Mouse (Mus musculus) cerebellum, adult 2 months (tissue): ENCODE results near the gene Cacna1a. TPM values are rescaled to one million over a fixed set of nuclear protein-coding genes. Genes with fewer than 3 reads are reported as not detected.
A peak's percentile ranks its signal among the peaks of the same experiment; 100 is the strongest.

Experiments
- DNase-seq, 2 experiments: peaks; one replicate each; pipeline ENCODE4 v3.0.0; 2021
- H3K27ac ChIP-seq: fragments of 200-500 bp; 2 replicates; pipeline ENCODE4 v1.5.1; 2012; ENCODE audit warnings: low read length, control low read depth, inconsistent platforms; ENCODE audit not compliant: insufficient read depth
- H3K27me3 ChIP-seq: fragments of 200-500 bp; 2 replicates; pipeline ENCODE4 v1.6.1; 2012; ENCODE audit warnings: inconsistent platforms, mild to moderate bottlenecking, low read length, moderate library complexity; ENCODE audit not compliant: control insufficient read depth, insufficient read depth
- H3K4me1 ChIP-seq: fragments of 200-500 bp; 2 replicates; pipeline ENCODE4 v1.6.1; 2011; ENCODE audit warnings: low read length; ENCODE audit not compliant: control insufficient read depth, insufficient read depth
- H3K4me3 ChIP-seq: fragments of 200-500 bp; replicated peaks from 2 replicates; pipeline ENCODE3; 2011; ENCODE audit warnings: mild to moderate bottlenecking, low read depth, low read length, control low read depth; ENCODE audit not compliant: insufficient read depth
- CTCF ChIP-seq: fragments of 200-500 bp; IDR thresholded peaks from 2 replicates; pipeline ENCODE4 v1.5.1; 2011; ENCODE audit warnings: low read depth, mild to moderate bottlenecking, control low read depth, low read length, moderate library complexity, borderline replicate concordance; ENCODE audit not compliant: insufficient read depth
- POLR2A ChIP-seq: fragments of 200-500 bp; IDR thresholded peaks from 2 replicates; pipeline ENCODE4 v1.6.1; 2011; ENCODE audit warnings: low read length, control low read depth, borderline replicate concordance; ENCODE audit not compliant: insufficient read depth
- WGBS: fragments of 180-500 bp; shearing (Covaris S2); methylation state at CpG from one replicate; pipeline ENCODE4 v1.1.7; 2018; 5-methylcytosine and 5-hydroxymethylcytosine counted together
- polyA plus RNA-seq: library from polyadenylated mRNA; depleted of rRNA; stranded (reverse); fragments of >200 nt; gene quantifications from 2 replicates; pipeline ENCODE4 v1.2.3, GENCODE M21; 2012

Gene Cacna1a
- polyA plus RNA-seq, 1 experiment = 220 TPM

DNA sequence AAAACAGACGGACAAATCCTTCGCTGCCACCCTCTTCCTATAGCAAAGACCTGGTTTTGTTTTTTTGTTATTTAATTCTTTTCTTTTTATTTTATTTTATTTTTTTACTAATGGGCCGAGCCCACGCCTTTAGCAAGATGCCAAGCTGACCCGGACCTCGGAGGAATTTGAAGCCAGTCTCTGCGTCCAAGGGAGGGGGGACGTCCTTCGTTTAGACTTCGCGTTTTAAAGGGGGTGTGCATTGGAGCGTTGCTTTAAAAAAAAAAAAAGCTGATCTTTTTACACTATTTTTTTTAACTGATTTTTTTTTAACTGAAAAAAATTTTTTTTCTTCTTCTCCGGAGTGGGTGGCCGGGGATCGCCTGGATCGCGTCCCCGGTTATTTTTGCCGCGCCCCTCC is 26.7 kb downstream of the Cacna1a start:
- Histone ChIP-seq H3K4me3 (peak overlapping the region; percentile 64), H3K4me1 (peaks cover 17% of the 10 kb centered on the region; the same call in 1 of the 2 replicates), H3K27ac (peak overlapping the region; percentile 82; the same call in 1 of the 2 replicates), H3K27me3 (no peaks in the 10 kb centered on the region)
- no peak for DNase-seq
- TF ChIP-seq CTCF (no peak), POLR2A (no peak)
- WGBS = under 1% methylated on average over 20 of the region's 20 CpGs

DNA sequence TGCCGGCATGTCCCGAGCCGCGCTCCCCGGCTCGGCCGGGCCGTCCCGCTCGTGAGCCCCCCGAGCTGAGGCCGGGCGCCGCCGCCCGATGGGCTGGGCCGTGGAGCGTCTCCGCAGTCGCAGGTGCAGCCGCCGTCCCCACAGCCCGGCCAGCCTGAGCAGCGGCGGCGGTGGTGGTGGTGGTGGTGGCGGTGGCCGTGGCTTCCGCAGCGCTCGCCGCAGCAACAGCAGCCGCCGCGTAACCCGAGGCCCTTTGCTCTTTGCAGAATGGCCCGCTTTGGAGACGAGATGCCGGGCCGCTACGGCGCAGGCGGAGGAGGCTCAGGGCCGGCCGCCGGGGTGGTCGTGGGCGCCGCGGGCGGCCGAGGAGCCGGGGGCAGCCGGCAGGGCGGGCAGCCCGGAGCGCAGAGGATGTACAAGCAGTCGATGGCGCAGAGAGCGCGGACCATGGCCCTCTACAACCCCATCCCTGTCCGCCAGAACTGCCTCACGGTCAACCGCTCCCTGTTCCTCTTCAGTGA is 27.2 kb downstream of the Cacna1a start:
- TF ChIP-seq CTCF = no peak
- no peak for TF ChIP-seq POLR2A
- peak overlapping the region; percentile 80 for H3K27ac ChIP-seq
- DNase-seq = peak; percentile 69 to 80
- H3K27me3 ChIP-seq = no peaks in the 10 kb centered on the region
- WGBS = under 1% methylated on average over 57 of the region's 64 CpGs
- peaks cover 23% of the 10 kb centered on the region for H3K4me1 ChIP-seq
- peak overlapping the region; percentile 64 for H3K4me3 ChIP-seq

DNA sequence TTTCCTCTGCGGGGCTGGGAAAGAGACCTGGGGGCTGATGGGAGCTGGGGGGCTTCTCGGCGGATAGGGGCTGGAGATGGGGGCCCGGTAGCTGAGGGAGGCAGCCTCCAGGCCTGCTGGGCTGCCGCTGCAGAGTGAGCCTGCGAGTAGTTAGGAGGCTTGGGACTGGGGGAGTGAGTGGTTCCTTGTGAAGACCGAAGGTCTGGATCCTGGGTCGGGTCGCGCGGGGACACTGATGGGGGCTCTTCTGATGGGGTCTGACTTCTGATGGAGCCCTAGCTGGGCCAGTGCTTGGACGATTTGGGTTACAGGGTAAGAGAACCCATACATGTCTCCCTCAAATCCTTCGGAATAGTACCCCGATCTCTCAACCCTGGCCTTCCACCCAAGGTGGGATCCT is 27.8 kb downstream of the Cacna1a start:
- TF ChIP-seq POLR2A (no peak), CTCF (no peak)
- no peaks in the 10 kb centered on the region for H3K27me3 ChIP-seq
- peaks cover 24% of the 10 kb centered on the region for H3K4me1 ChIP-seq
- 6% methylated on average over 14 of the region's 14 CpGs for WGBS
- peak; percentile 50 to 65 for DNase-seq
- peak overlapping the region; percentile 80 for H3K27ac ChIP-seq
- H3K4me3 ChIP-seq = peak overlapping the region; percentile 64

DNA sequence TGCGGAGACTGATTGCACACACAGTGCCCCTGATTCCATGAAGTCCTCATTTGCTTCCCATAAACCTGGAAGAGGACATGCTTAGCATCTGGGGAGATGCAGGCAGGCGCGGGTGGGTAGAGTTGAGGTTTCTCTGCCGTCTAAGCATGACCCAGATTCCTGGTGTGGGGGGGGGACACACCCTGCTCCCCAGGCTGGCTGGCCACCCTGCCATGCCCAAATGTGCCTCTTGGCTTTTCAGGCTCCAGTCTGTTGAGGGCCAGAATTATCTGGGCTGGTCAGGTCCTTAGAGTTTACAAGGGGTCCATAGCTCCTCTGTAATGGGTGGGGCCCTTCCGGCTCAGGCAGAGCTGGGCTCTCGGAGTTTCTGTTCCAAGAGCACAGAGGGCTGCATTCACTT is 28.7 kb downstream of the Cacna1a start:
- peak; percentile 69 to 74 for DNase-seq
- peak overlapping the region; percentile 80 for H3K27ac ChIP-seq
- peak overlapping the region; percentile 64 for H3K4me3 ChIP-seq
- H3K4me1 ChIP-seq = peaks cover 29% of the 10 kb centered on the region
- TF ChIP-seq CTCF (peak; percentile 8; the same call in 1 of the 2 replicates), POLR2A (peak; percentile 17; the same call in 1 of the 2 replicates)
- H3K27me3 ChIP-seq = no peaks in the 10 kb centered on the region
- WGBS = 7% methylated on average over 6 of the region's 6 CpGs

DNA sequence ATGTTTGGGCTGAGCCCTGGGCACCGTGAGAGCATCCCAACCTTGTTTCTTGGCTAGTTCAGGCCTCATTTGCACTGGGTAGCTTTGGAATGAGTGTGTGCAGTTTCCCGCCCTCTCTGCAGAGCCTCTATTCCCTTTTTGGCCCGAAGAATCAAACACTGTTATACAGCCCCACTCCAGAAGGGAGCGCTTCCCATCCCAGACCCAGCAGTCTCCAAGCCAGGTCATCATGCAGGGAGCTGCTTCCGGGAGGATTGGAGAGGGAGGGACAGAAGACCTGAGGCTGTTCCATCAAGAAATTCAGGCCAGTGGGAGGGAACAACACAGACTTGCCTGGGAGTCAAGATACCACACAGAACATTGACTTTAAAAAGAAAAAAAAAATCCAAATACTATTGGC is 29.6 kb downstream of the Cacna1a start:
- peak; percentile 82 to 91 for DNase-seq
- 3% methylated on average over 5 of the region's 5 CpGs for WGBS
- peak overlapping the region; percentile 64 for H3K4me3 ChIP-seq
- H3K27me3 ChIP-seq = no peaks in the 10 kb centered on the region
- peaks cover 35% of the 10 kb centered on the region for H3K4me1 ChIP-seq
- peak overlapping the region; percentile 80 for H3K27ac ChIP-seq
- TF ChIP-seq CTCF (peak; percentile 74; the same call in 1 of the 2 replicates), POLR2A (peak; percentile 28; the same call in 1 of the 2 replicates)

DNA sequence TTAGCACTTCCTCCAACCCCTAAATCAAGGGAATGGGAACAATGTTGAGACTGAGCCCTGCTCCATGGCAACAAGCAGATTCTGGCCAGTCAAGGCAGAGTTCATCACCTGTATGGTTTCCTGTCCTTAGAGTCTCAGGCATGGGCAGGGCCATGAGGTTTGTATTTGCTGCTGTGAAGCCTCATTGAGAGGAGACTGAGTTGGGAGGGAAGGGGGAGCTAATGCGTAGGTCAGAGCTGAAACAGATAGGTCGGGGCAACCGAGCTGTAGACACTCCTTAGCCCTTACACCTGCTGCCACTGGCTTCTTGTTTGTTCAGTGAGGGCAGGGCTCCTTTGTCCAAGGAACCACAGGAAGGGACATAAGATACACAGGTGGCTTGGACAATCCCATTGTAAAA is 36.2 kb downstream of the Cacna1a start:
- no peak for DNase-seq

DNA sequence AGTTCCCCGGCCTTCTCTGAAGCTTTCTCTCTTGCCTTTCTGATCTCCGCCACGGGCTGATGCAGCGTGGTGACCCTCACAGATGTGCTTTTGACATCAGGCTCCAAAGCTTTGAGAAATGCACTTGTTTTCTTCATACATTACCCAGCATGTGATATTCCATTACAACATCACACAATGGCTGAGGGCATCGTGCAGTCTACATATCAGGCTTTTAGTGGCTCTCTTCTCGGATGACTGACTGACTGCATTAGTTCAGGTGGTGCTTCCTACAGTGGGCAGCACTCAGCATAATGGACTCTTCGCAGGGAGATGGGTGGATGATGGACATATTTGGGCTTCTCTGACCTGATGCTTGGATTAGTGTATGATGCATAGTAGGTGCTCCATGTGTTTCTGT is 37.8 kb downstream of the Cacna1a start:
- WGBS = 47% methylated on average over 7 of the region's 7 CpGs

More for the DNA sequence above, 36.2 kb downstream of the Cacna1a start:
- Histone ChIP-seq H3K4me3 (no peak overlapping the region), H3K27me3 (no peaks in the 10 kb centered on the region), H3K27ac (peak overlapping the region; percentile 19; the same call in 1 of the 2 replicates), H3K4me1 (peaks cover 75% of the 10 kb centered on the region)
- 73% methylated on average over 3 of the region's 3 CpGs for WGBS
- TF ChIP-seq CTCF (no peak), POLR2A (no peak)

DNA sequence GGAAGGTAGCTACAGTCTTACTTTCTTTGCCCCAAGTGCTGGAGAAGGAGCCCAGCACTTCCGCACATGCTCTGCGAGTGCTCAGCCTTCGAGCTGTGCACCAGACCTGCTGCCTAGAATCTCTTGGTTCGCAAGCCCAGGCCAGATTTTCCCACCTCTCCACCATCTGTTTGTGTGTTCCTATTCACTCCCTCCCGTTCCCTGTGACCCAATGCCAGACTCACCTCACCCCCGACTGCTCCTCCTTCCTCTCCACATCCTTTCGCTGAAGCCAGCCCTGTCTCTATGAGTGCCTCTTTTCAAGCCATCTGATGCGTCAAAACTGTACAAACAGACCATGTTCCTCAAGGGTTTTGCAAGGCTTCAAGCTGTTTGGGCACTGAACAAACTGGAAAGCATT is 38.3 kb downstream of the Cacna1a start:
- H3K4me3 ChIP-seq = no peak overlapping the region
- no peaks in the 10 kb centered on the region for H3K27me3 ChIP-seq
- WGBS = 18% methylated on average over 8 of the region's 8 CpGs
- peak overlapping the region; percentile 84; the same call in 1 of the 2 replicates for H3K27ac ChIP-seq
- TF ChIP-seq POLR2A (peak; percentile 13; the same call in 1 of the 2 replicates), CTCF (no peak)
- peaks cover 74% of the 10 kb centered on the region for H3K4me1 ChIP-seq
- DNase-seq = peak; percentile 88 to 96

More for the DNA sequence above, 37.8 kb downstream of the Cacna1a start:
- peaks cover 75% of the 10 kb centered on the region for H3K4me1 ChIP-seq
- no peak overlapping the region for H3K4me3 ChIP-seq
- TF ChIP-seq POLR2A = no peak
- TF ChIP-seq CTCF = no peak
- H3K27me3 ChIP-seq = no peaks in the 10 kb centered on the region
- no peak for DNase-seq
- peak overlapping the region; percentile 43 for H3K27ac ChIP-seq
